Mouse (Mus musculus) G1E (cell line): ENCODE results near the gene Plcb1. TPM values are rescaled to one million over a fixed set of nuclear protein-coding genes. Genes with fewer than 3 reads are reported as not detected.

Experiments
- ATAC-seq: 2 replicates; pipeline ENCODE4 v1.8.0; 2016; ENCODE audit warnings: mild to moderate bottlenecking; ENCODE audit not compliant: insufficient number of reproducible peaks, poor library complexity, low FRiP score, severe bottlenecking; ENCODE audit errors: extremely low read depth
- DNase-seq: peaks from one replicate; pipeline ENCODE4 v3.0.0; 2012; ENCODE audit warnings: low spot score
- H3K27me3 ChIP-seq: 2 replicates; pipeline ENCODE4 v1.6.1; 2012; ENCODE audit warnings: mild to moderate bottlenecking, low read length, inconsistent platforms; ENCODE audit not compliant: insufficient read depth
- H3K36me3 ChIP-seq: replicated peaks from 2 replicates; pipeline ENCODE3; 2012; ENCODE audit warnings: mild to moderate bottlenecking, inconsistent platforms
- H3K4me1 ChIP-seq: 2 replicates; pipeline ENCODE4 v1.6.1; 2012; ENCODE audit warnings: low read depth, low read length, inconsistent platforms, mixed read lengths; ENCODE audit not compliant: insufficient read depth
- H3K4me3 ChIP-seq: 2 replicates; pipeline ENCODE4 v1.5.1; 2012; ENCODE audit warnings: low read depth, mild to moderate bottlenecking, inconsistent platforms, low read length, moderate library complexity, mixed read lengths
- H3K9me3 ChIP-seq: replicated peaks from 2 replicates; pipeline ENCODE4 v1.6.1; 2012; ENCODE audit warnings: inconsistent platforms
- CTCF ChIP-seq: IDR thresholded peaks from 2 replicates; pipeline ENCODE4 v1.5.1; 2012; ENCODE audit warnings: low read depth, low read length, inconsistent platforms, mixed read lengths
- GATA1 ChIP-seq: IDR thresholded peaks from 2 replicates; pipeline ENCODE4 v1.6.1; 2012; ENCODE audit warnings: borderline replicate concordance, low read length, inconsistent platforms, mixed read lengths
- GATA2 ChIP-seq: IDR thresholded peaks from 2 replicates; pipeline ENCODE4 v1.6.1; 2012; ENCODE audit warnings: low read depth, low read length, inconsistent platforms, borderline replicate concordance
- POLR2AphosphoS5 ChIP-seq: IDR thresholded peaks from 2 replicates; pipeline ENCODE4 v1.6.1; 2012; ENCODE audit warnings: low read depth, low read length, inconsistent platforms; ENCODE audit not compliant: insufficient replicate concordance
- TAL1 ChIP-seq: conservative IDR thresholded peaks from 2 replicates; pipeline ENCODE4 v1.6.1; 2012; ENCODE audit warnings: low read depth, low read length, inconsistent platforms, mixed read lengths
- polyA plus RNA-seq: library from polyadenylated mRNA; stranded (reverse); fragments of >175 nt; gene quantifications from 2 replicates; pipeline ENCODE4 v1.2.3, GENCODE M21; 2012
- total RNA-seq, 2 experiments: library from RNA; stranded (forward) in 1 of 2; stranded (reverse) in 1 of 2; fragments of 200-1000 nt in 1 of 2; fragments of >200 nt in 1 of 2; fragmentation: Nextera tagmentation in 1 of 2; gene quantifications; 2 replicates each; pipeline ENCODE4 v1.2.3; 2014 to 2017

Gene Plcb1
- total and polyA plus RNA-seq, 3 experiments: 0.16 TPM; not detected in 2

DNA sequence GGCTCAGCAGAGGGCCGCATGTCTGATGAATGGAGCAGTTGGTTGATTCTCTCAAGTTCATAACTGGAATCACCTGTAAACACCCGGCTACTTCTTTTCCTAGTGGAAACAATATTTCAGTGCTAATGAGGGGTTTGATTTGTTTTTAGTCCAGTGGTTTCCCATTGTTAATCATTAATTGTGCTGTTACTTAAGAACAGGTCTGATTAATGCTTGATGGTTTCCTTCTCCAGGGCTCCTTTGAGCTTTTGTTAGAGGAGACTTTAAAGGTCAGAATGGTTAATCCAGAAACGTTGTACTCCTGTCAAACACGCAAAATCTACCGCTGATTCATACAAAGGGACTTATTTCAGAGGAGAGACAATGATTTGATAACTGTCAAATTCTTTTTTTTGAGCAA lies 141.2 kb downstream of the Plcb1 start:
- DNase-seq (no peak), ATAC-seq (no peak)
- Histone ChIP-seq H3K4me3 (no peak overlapping the region), H3K4me1 (no peaks in the 10 kb centered on the region), H3K27me3 (no peaks in the 10 kb centered on the region), H3K9me3 (no peaks in the 10 kb centered on the region), H3K36me3 (no peaks in the 10 kb centered on the region)
- TF ChIP-seq POLR2AphosphoS5 (no peak), GATA2 (no peak), GATA1 (no peak), CTCF (no peak), TAL1 (no peak)

DNA sequence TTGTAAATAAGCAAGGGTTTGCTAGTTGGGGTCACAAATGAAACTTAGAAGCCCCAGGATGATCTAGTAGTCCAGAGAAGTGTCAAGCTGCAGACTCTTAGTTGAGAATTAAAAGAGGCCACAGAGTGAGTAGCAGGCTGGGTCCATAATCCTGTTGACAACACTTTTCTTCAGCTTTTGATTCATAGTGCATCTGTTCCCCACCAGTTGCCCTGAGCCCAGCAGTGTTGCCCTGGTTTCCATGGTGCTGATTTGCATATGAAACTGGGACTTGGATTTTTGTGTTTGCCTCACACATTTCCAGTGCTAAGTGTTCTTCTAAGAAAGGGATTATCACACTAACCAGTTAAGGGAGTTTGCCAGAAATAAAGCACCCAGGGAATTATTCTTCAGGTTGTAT lies 143.6 kb downstream of the Plcb1 start:
- no peak overlapping the region for H3K4me3 ChIP-seq
- TF ChIP-seq POLR2AphosphoS5 (no peak), TAL1 (no peak), CTCF (no peak)
- H3K4me1 ChIP-seq: no peaks in the 10 kb centered on the region
- H3K9me3 ChIP-seq: no peaks in the 10 kb centered on the region
- no peaks in the 10 kb centered on the region for H3K27me3 ChIP-seq
- ATAC-seq: no peak
- H3K36me3 ChIP-seq: no peaks in the 10 kb centered on the region
- no peak for DNase-seq

DNA sequence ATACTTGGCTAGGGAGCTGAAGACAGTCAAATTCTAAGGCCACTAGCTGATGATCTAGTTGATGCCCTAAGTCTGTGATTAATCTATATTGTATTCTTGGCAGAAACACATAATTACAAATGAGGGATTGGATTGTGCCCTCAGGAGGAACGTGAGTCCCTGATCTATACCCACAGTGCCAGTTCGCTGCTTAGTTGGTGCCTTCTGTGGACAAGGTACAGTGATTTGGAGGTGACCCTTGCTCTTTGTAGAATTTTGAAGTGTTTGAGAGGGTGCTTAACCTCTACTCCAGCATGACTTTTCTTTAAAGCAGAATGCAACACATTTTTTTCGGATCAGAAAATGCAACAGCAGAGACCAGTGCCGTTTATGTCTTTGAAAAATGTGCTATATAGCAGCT lies 145.1 kb downstream of the Plcb1 start:
- no peak for DNase-seq
- no peaks in the 10 kb centered on the region for H3K9me3 ChIP-seq
- no peak overlapping the region for H3K4me3 ChIP-seq
- H3K36me3 ChIP-seq: no peaks in the 10 kb centered on the region
- H3K4me1 ChIP-seq: no peaks in the 10 kb centered on the region
- no peak for ATAC-seq
- 0 out of 2 replicates have a peak, but pooled peaks cover 5% of the 10 kb centered on the region for H3K27me3 ChIP-seq
- no peak for TF ChIP-seq POLR2AphosphoS5
- no peak for TF ChIP-seq CTCF
- TF ChIP-seq GATA1: no peak
- no peak for TF ChIP-seq GATA2
- no peak for TF ChIP-seq TAL1

DNA sequence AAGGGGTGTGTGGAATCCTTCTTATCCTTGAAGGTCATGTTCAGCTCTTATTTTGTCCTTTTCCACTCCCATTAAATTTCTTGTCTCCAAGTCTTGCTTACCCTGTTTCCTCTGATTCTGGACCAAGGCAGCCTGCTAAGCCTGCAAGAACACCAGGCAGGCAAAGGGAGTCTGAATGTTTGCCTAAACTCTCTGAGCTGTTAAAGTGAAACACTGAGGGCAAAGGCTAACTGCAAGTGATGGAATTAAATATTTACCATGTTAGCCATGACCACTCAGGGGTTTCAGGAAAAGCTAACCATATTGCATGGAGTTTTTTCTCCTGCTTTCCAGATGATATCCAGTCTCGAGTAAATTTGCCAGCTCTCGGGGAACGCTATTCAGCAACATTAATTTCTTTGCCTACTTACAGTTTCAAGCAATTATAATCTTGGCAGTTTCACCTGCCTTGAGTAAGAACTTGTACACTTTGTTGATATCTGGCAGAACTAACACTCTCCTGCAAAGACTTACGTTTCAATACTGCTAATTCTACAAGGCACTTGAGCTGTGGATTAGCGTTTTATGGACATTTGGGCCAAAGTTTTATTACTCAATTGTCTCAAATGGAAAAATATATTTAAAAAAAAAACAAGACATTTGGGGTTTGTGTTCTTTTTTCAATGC lies 146.0 kb downstream of the Plcb1 start:
- no peak for ATAC-seq
- Histone ChIP-seq H3K36me3 (no peaks in the 10 kb centered on the region), H3K4me1 (no peaks in the 10 kb centered on the region), H3K27me3 (0 out of 2 replicates have a peak, but pooled peaks cover 5% of the 10 kb centered on the region), H3K9me3 (no peaks in the 10 kb centered on the region), H3K4me3 (no peak overlapping the region)
- TF ChIP-seq TAL1 (no peak), GATA1 (no peak)
- DNase-seq: no peak

DNA sequence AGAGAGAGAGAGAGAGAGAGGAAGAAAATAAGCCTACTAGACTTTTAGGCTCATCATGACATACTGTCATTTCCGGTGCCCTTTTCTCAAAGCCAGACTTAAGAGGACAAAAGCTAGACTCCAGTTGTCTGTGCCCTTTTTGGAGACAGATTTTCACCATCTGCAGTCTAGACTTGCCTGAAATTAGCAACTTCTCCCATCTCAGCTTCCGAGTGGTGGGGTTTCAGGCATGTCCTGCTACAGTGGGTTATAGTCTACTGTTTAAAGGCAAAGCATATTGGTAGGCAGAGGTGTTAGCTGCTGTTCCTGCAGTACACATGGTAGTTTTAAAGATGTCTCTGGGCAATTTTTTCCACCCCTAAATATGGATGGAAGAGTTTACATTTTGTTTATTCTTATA lies 149.6 kb downstream of the Plcb1 start:
- no peak for DNase-seq
- no peaks in the 10 kb centered on the region for H3K36me3 ChIP-seq
- TF ChIP-seq POLR2AphosphoS5 (no peak), GATA1 (no peak), TAL1 (no peak), CTCF (no peak), GATA2 (no peak)
- no peaks in the 10 kb centered on the region for H3K9me3 ChIP-seq
- peaks cover 5% of the 10 kb centered on the region; the same call in 1 of the 2 replicates for H3K27me3 ChIP-seq
- no peak for ATAC-seq
- no peaks in the 10 kb centered on the region for H3K4me1 ChIP-seq
- no peak overlapping the region for H3K4me3 ChIP-seq

DNA sequence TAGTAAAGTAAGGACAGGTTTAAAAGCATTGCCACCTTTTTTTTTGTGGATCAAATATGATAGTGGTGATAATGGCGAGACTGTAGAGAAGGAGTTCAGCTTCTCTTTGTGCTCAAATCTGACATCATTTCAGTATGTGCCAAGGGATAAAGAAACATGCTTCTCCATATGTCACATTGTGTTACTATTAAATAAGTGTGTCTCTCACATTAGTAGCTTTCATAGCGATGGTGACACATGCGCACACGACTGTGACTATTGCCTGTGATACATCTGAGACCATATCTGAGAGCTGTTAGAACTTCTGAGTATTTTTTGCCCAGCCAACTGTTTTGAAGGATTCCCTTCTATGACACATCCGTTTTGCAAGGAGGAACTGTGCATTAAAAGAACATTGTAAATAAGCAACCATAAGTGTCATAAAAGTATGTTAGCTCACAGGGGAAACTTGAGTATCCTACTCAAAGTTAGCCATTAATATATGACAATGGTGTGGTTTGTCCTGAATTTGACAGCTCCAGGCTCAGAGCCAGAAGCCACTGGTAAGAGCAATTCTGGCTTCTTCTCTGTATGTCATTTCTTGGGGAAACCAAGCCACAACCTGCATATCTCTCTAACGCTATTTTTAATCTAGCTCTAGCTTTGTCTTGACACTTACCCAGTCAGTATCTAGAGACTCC lies 150.2 kb downstream of the Plcb1 start:
- Histone ChIP-seq H3K27me3 (peaks cover 5% of the 10 kb centered on the region; the same call in 1 of the 2 replicates), H3K4me1 (no peaks in the 10 kb centered on the region), H3K9me3 (no peaks in the 10 kb centered on the region), H3K36me3 (no peaks in the 10 kb centered on the region), H3K4me3 (no peak overlapping the region)
- ATAC-seq: no peak
- TF ChIP-seq POLR2AphosphoS5 (no peak), CTCF (no peak), TAL1 (no peak), GATA2 (no peak), GATA1 (no peak)
- no peak for DNase-seq
